Mouse (Mus musculus): ENCODE measurements at regions not wholly inside any gene's neighbourhood (a gene's known extent, or its start where the extent isn't known, plus 50 kb on each side); places are given as distances from the start of the nearest gene placed in this dataset.

- Histone ChIP-seq H3K36me3 (ENCODE audit: control insufficient read depth, insufficient read depth, low read length) (no peaks in the 10 kb centered on the region), H3K4me1 (ENCODE audit: control insufficient read depth, insufficient read depth, low read length) (no peaks in the 10 kb centered on the region), H3K4me3 (ENCODE audit: low read depth, low read length) (no peak overlapping the region), H3K4me2 (ENCODE audit: low read depth, low read length) (no peak overlapping the region), H3K27me3 (replicated peaks; ENCODE audit: control insufficient read depth, insufficient read depth, low read length) (no peaks in the 10 kb centered on the region), H3K9me3 (ENCODE audit: control insufficient read depth, low read length) (peaks cover 4% of the 10 kb centered on the region), H3K9ac (ENCODE audit: low read depth, low read length) (no peak overlapping the region), H3K27ac (replicated peaks; ENCODE audit: low read depth, low read length) (no peak overlapping the region)
- ATAC-seq (ENCODE audit: low read depth) (no peak), DNase-seq (ENCODE audit: low spot score) (no peak)
- WGBS = 92% methylated on average over 8 of the region's 8 CpGs
Observed at GRCm38 (mm10) chr9:117693001-117693400, 63.3 kb upstream of the Rbms3 start.

- Histone ChIP-seq H3K9me3 (ENCODE audit: control insufficient read depth, low read length) (peaks cover 4% of the 10 kb centered on the region), H3K9ac (ENCODE audit: low read depth, low read length) (no peak overlapping the region), H3K4me1 (ENCODE audit: control insufficient read depth, insufficient read depth, low read length) (no peaks in the 10 kb centered on the region), H3K4me3 (ENCODE audit: low read depth, low read length) (no peak overlapping the region), H3K4me2 (ENCODE audit: low read depth, low read length) (no peak overlapping the region), H3K27me3 (replicated peaks; ENCODE audit: control insufficient read depth, insufficient read depth, low read length) (no peaks in the 10 kb centered on the region), H3K36me3 (ENCODE audit: control insufficient read depth, insufficient read depth, low read length) (no peaks in the 10 kb centered on the region), H3K27ac (replicated peaks; ENCODE audit: low read depth, low read length) (no peak overlapping the region)
- ATAC-seq (ENCODE audit: low read depth) (no peak), DNase-seq (ENCODE audit: low spot score) (no peak)
- 78% methylated on average over 9 of the region's 9 CpGs for WGBS
Observed at GRCm38 (mm10) chr9:117692486-117692885, 62.8 kb upstream of the Rbms3 start.

- WGBS = 77% methylated on average over 4 of the region's 4 CpGs
- no peak for ATAC-seq (ENCODE audit: low read depth)
- Histone ChIP-seq H3K27ac (replicated peaks; ENCODE audit: low read depth, low read length) (no peak overlapping the region), H3K4me2 (ENCODE audit: low read depth, low read length) (no peak overlapping the region), H3K36me3 (ENCODE audit: control insufficient read depth, insufficient read depth, low read length) (no peaks in the 10 kb centered on the region), H3K4me1 (ENCODE audit: control insufficient read depth, insufficient read depth, low read length) (no peaks in the 10 kb centered on the region), H3K9me3 (ENCODE audit: control insufficient read depth, low read length) (peaks cover 4% of the 10 kb centered on the region), H3K27me3 (replicated peaks; ENCODE audit: control insufficient read depth, insufficient read depth, low read length) (no peaks in the 10 kb centered on the region), H3K4me3 (ENCODE audit: low read depth, low read length) (no peak overlapping the region), H3K9ac (ENCODE audit: low read depth, low read length) (no peak overlapping the region)
- no peak for DNase-seq (ENCODE audit: low spot score)
Observed at GRCm38 (mm10) chr9:117689946-117690345, 60.2 kb upstream of the Rbms3 start.

All from embryonic facial prominence, embryonic 14.5 days (tissue).